Mouse (Mus musculus) heart, embryonic 10.5 days (tissue): ENCODE results near the gene Doc2a. TPM values are rescaled to one million over a fixed set of nuclear protein-coding genes. Genes with fewer than 3 reads are reported as not detected.

Experiments used
- DNase-seq: peaks from one replicate; pipeline ENCODE4 v3.0.0-alpha.2; 2017; ENCODE audit warnings: low spot score
- H3K27ac ChIP-seq: fragments of 300-500 bp; sonication (generic); 2 replicates; pipeline ENCODE4 v1.5.1; 2016; ENCODE audit warnings: mild to moderate bottlenecking
- H3K27me3 ChIP-seq: fragments of 300-500 bp; sonication (generic); 2 replicates; pipeline ENCODE4 v1.6.1; 2016; ENCODE audit warnings: mild to moderate bottlenecking; ENCODE audit not compliant: poor library complexity, insufficient read depth, severe bottlenecking
- H3K36me3 ChIP-seq: fragments of 300-500 bp; sonication (generic); 2 replicates; pipeline ENCODE4 v1.6.1; 2016; ENCODE audit warnings: mild to moderate bottlenecking, moderate library complexity
- H3K4me1 ChIP-seq: fragments of 300-500 bp; sonication (generic); 2 replicates; pipeline ENCODE4 v1.6.1; 2016; ENCODE audit warnings: mild to moderate bottlenecking
- H3K4me3 ChIP-seq: fragments of 300-500 bp; sonication (generic); 2 replicates; pipeline ENCODE4 v1.5.1; 2016; ENCODE audit warnings: mild to moderate bottlenecking, moderate library complexity
- H3K9me3 ChIP-seq: fragments of 300-500 bp; sonication (generic); 2 replicates; pipeline ENCODE4 v1.6.1; 2016; ENCODE audit warnings: mild to moderate bottlenecking, moderate library complexity
- WGBS: fragments of 180-500 bp; shearing (Covaris S2); methylation state at CpG from one replicate; pipeline ENCODE4 v1.1.7; 2016; 5-methylcytosine and 5-hydroxymethylcytosine counted together
- polyA plus RNA-seq: library from polyadenylated mRNA; unstranded; fragments of >200 nt; fragmentation: Nextera tagmentation; extraction: Ambion mirVana; gene quantifications from 2 replicates; pipeline ENCODE4 v1.2.1, GENCODE M21; 2016

The Doc2a gene
- polyA plus RNA-seq, 1 experiment from 2014 or later, result 0.64 TPM

DNA sequence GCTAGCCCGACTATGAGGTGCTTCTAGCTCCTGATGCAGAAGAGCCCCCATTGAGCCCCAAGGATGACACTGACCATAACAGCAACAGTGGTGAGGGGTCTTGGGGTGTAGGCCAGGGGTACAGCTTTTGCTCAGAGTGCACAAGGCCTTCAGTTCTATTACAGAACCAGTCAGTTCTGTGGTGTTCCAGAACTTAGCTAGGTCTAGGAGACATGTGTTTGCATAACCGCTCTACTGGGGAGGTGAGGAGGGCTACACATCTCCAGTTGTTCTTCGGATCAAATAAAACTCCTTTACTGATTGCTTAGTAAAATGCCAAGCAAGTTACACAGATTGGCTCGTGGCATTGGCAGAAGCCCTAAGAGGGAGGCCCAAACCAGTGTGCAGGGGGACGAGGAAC lies 15.7 kb upstream of the Doc2a start, which contains the start of gene 4930451I11Rik:
Gene 4930451I11Rik (minus strand): TSS at position 101 of the 400 bp plus-strand sequence.
- 53% methylated on average over 5 of the region's 5 CpGs for WGBS
- Histone ChIP-seq H3K36me3 (no peaks in the 10 kb centered on the region), H3K4me1 (0 out of 2 replicates have a peak, but pooled peaks cover 3% of the 10 kb centered on the region), H3K9me3 (no peaks in the 10 kb centered on the region), H3K27me3 (peaks cover 52% of the 10 kb centered on the region), H3K4me3 (peak within 1 kb of the TSS; percentile 56), H3K27ac (peak within 1 kb of the TSS; percentile 67)
- no peak for DNase-seq

GRCm38 (mm10) chr7:126832036-126832598 lies 15.1 kb upstream of the Doc2a start:
- peaks cover 52% of the 10 kb centered on the region for H3K27me3 ChIP-seq
- DNase-seq, result peak; percentile 93

GRCm38 (mm10) chr7:126833294-126833693 lies 13.9 kb upstream of the Doc2a start:
- Histone ChIP-seq H3K27me3 (peaks cover 46% of the 10 kb centered on the region), H3K4me3 (no peak overlapping the region), H3K27ac (no peak overlapping the region), H3K36me3 (no peaks in the 10 kb centered on the region), H3K4me1 (0 out of 2 replicates have a peak, but pooled peaks cover 3% of the 10 kb centered on the region), H3K9me3 (no peaks in the 10 kb centered on the region)
- WGBS, result 95% methylated on average over 1 of the region's 1 CpGs
- no peak for DNase-seq

More at GRCm38 (mm10) chr7:126832036-126832598, 15.1 kb upstream of the Doc2a start:
- 0 out of 2 replicates have a peak, but pooled peaks cover 3% of the 10 kb centered on the region for H3K4me1 ChIP-seq
- no peaks in the 10 kb centered on the region for H3K36me3 ChIP-seq
- no peaks in the 10 kb centered on the region for H3K9me3 ChIP-seq
- peak overlapping the region; percentile 67 for H3K27ac ChIP-seq
- peak overlapping the region; percentile 56 for H3K4me3 ChIP-seq
- 2% methylated on average over 21 of the region's 21 CpGs for WGBS

GRCm38 (mm10) chr7:126843276-126843675 lies 3.9 kb upstream of the Doc2a start:
- no peak for DNase-seq
- H3K9me3 ChIP-seq, result no peaks in the 10 kb centered on the region
- no peaks in the 10 kb centered on the region for H3K36me3 ChIP-seq
- H3K4me3 ChIP-seq, result no peak overlapping the region
- H3K27ac ChIP-seq, result no peak overlapping the region
- H3K27me3 ChIP-seq, result peaks cover 26% of the 10 kb centered on the region
- 64% methylated on average over 9 of the region's 9 CpGs for WGBS
- peaks cover 11% of the 10 kb centered on the region for H3K4me1 ChIP-seq

DNA sequence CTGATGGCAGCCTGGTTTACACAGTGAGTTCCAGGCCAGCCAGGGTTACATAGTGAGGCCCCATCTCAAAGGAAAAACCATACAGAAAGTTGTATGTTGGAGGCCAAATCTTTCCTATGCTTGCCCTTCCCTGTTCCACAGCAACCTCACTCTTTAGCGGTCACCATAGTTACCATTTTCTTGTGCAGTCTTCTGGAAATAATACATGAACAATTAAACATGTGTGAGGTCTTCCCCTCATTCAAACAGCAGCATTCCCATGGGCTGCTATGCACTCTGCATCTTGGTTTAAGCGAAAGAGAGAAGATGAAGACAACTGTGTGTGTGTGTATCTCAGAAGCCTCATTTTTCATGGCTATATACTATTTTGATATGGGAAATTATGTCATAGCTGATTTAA lies 1.7 kb upstream of the Doc2a start:
- peaks cover 48% of the 10 kb centered on the region for H3K27me3 ChIP-seq
- no peak overlapping the region for H3K27ac ChIP-seq
- no peaks in the 10 kb centered on the region for H3K36me3 ChIP-seq
- no peak for DNase-seq
- peaks cover 28% of the 10 kb centered on the region for H3K4me1 ChIP-seq
- no peaks in the 10 kb centered on the region for H3K9me3 ChIP-seq
- 84% methylated on average over 2 of the region's 2 CpGs for WGBS
- no peak overlapping the region for H3K4me3 ChIP-seq

- DNase-seq, result no peak
- peaks cover 66% of the 10 kb centered on the region for H3K27me3 ChIP-seq
- H3K4me1 ChIP-seq, result peaks cover 35% of the 10 kb centered on the region
- H3K27ac ChIP-seq, result peak overlapping the region; percentile 56
- under 1% methylated on average over 71 of the region's 74 CpGs for WGBS
- H3K9me3 ChIP-seq, result no peaks in the 10 kb centered on the region
- H3K4me3 ChIP-seq, result peak overlapping the region; percentile 68
- peaks cover 13% of the 10 kb centered on the region for H3K36me3 ChIP-seq
Observed at GRCm38 (mm10) chr7:126847421-126848398, 494 bp downstream of the Doc2a start.

DNA sequence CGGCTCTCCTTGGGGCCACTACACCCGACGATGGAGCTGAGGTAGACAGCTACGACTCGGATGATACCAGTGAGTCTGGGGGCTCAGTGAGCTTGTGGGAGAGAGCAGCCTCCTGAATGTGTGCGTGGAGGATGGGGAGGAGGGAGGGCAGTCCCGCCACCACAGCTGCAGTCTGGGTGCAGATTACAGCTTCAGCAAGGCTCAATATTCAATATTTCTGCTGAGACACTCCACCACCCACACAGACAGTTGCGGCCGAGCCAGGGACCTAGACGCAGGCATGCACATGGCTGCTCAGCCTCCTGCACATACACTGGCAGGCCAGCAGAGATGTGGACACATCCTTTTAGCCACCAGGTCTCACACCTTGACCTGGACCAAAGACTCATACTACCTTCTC lies 1.6 kb downstream of the Doc2a start:
- H3K4me3 ChIP-seq, result peak overlapping the region; percentile 68
- 0 out of 2 replicates have a peak overlapping the region, but pooled peaks have one; percentile 2 for H3K27ac ChIP-seq
- no peaks in the 10 kb centered on the region for H3K9me3 ChIP-seq
- WGBS, result 28% methylated on average over 10 of the region's 10 CpGs
- peaks cover 35% of the 10 kb centered on the region for H3K4me1 ChIP-seq
- peaks cover 24% of the 10 kb centered on the region for H3K36me3 ChIP-seq
- DNase-seq, result no peak
- peaks cover 69% of the 10 kb centered on the region for H3K27me3 ChIP-seq

DNA sequence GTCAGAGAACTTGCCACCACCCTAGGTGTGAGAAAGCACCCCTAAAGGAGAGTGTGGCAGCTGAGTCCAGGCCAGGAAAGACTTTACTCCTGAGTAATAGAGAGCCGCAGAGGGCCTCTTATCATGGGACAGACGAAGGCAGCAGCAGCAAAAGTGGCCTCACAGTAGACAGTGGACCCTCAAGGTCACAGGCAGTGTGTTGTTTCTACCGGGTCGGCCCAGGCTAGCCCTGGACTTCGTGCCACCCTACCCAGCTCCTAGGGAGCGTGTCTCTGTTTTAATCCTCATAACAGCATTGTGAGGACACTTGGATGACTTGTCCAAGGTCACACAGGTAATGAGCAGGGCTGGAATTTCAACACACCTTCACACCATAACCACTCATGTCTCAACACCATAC lies 2.9 kb downstream of the Doc2a start:
- 66% methylated on average over 6 of the region's 6 CpGs for WGBS
- Histone ChIP-seq H3K4me3 (no peak overlapping the region), H3K27me3 (peaks cover 63% of the 10 kb centered on the region), H3K27ac (no peak overlapping the region), H3K4me1 (peaks cover 35% of the 10 kb centered on the region), H3K36me3 (peaks cover 38% of the 10 kb centered on the region), H3K9me3 (no peaks in the 10 kb centered on the region)
- DNase-seq, result no peak

- Histone ChIP-seq H3K4me1 (peaks cover 35% of the 10 kb centered on the region), H3K36me3 (peaks cover 48% of the 10 kb centered on the region), H3K27ac (no peak overlapping the region; the same call in 1 of the 2 replicates), H3K9me3 (no peaks in the 10 kb centered on the region), H3K4me3 (no peak overlapping the region), H3K27me3 (peaks cover 63% of the 10 kb centered on the region)
- WGBS, result 41% methylated on average over 12 of the region's 12 CpGs
- no peak for DNase-seq
Observed at GRCm38 (mm10) chr7:126851192-126851591, 4.0 kb downstream of the Doc2a start.

GRCm38 (mm10) chr7:126853454-126853853 lies 6.2 kb downstream of the Doc2a start:
- no peak for DNase-seq
- Histone ChIP-seq H3K4me3 (no peak overlapping the region), H3K9me3 (no peaks in the 10 kb centered on the region), H3K4me1 (peaks cover 24% of the 10 kb centered on the region), H3K36me3 (peaks cover 70% of the 10 kb centered on the region), H3K27me3 (peaks cover 41% of the 10 kb centered on the region), H3K27ac (no peak overlapping the region)
- WGBS, result 92% methylated on average over 5 of the region's 5 CpGs

GRCm38 (mm10) chr7:126855641-126856040 lies 8.4 kb downstream of the Doc2a start:
- Histone ChIP-seq H3K4me3 (no peak overlapping the region), H3K4me1 (peaks cover 8% of the 10 kb centered on the region), H3K36me3 (peaks cover 88% of the 10 kb centered on the region), H3K9me3 (no peaks in the 10 kb centered on the region), H3K27ac (no peak overlapping the region), H3K27me3 (peaks cover 19% of the 10 kb centered on the region)
- DNase-seq, result no peak
- 81% methylated on average over 3 of the region's 3 CpGs for WGBS

- Histone ChIP-seq H3K27me3 (peaks cover 10% of the 10 kb centered on the region; the same call in 1 of the 2 replicates), H3K36me3 (peaks cover 83% of the 10 kb centered on the region)
Observed at GRCm38 (mm10) chr7:126856741-126857420, 9.7 kb downstream of the Doc2a start.

More at GRCm38 (mm10) chr7:126856741-126857420, 9.7 kb downstream of the Doc2a start:
- no peaks in the 10 kb centered on the region for H3K9me3 ChIP-seq
- H3K27ac ChIP-seq, result no peak overlapping the region
- 75% methylated on average over 9 of the region's 9 CpGs for WGBS
- no peak for DNase-seq
- no peak overlapping the region for H3K4me3 ChIP-seq
- H3K4me1 ChIP-seq, result peaks cover 10% of the 10 kb centered on the region
